Mouse (Mus musculus) bone marrow macrophage, adult 2 months (primary cell): ENCODE results near the gene Trp53. TPM values are rescaled to one million over a fixed set of nuclear protein-coding genes. Genes with fewer than 3 reads are reported as not detected.
"Not testable (repeated sequence)": the region's sequence is repeated elsewhere in the genome, so short reads cannot be mapped to it uniquely, and the experiment has no call there.

ENCODE experiments used
- H3K27ac ChIP-seq: 2 replicates; pipeline ENCODE4 v1.5.1; 2012; ENCODE audit warnings: low read depth, low read length; ENCODE audit not compliant: insufficient read depth
- H3K4me1 ChIP-seq: 2 replicates; pipeline ENCODE4 v1.6.1; 2012; ENCODE audit warnings: low read length; ENCODE audit not compliant: control insufficient read depth, insufficient read depth
- H3K4me3 ChIP-seq: 2 replicates; pipeline ENCODE4 v1.5.1; 2012; ENCODE audit warnings: mild to moderate bottlenecking, low read length, moderate library complexity; ENCODE audit not compliant: insufficient read depth
- CTCF ChIP-seq: IDR thresholded peaks from 2 replicates; pipeline ENCODE4 v1.5.1; 2012; ENCODE audit warnings: low read depth, mild to moderate bottlenecking, low read length, moderate library complexity
- POLR2A ChIP-seq: IDR thresholded peaks from 2 replicates; pipeline ENCODE4 v1.6.1; 2012; ENCODE audit warnings: mild to moderate bottlenecking, low read depth, low read length, borderline replicate concordance
- polyA plus RNA-seq: library from polyadenylated mRNA; stranded (reverse); fragments of >200 nt; gene quantifications from 2 replicates; pipeline ENCODE4 v1.2.4, GENCODE M21; 2012; ENCODE audit not compliant: missing spikeins, insufficient read depth, insufficient read length

Trp53 gene
- polyA plus RNA-seq, 1 experiment = 79.7 TPM

GRCm38 (mm10) chr11:69621571-69622268 lies 41.6 kb downstream of the Trp53 start, which contains the start of gene Sat2:
Sat2 (plus strand) TSS chr11:69622024.
- no peak within 1 kb of the TSS for H3K27ac ChIP-seq
- peaks cover 3% of the 10 kb centered on the region for H3K4me1 ChIP-seq
- no peak for TF ChIP-seq CTCF
- no peak for TF ChIP-seq POLR2A
- peak within 1 kb of the TSS; percentile 65 for H3K4me3 ChIP-seq

GRCm38 (mm10) chr11:69622406-69622805 lies 42.2 kb downstream of the Trp53 start:
- H3K27ac ChIP-seq = no peak overlapping the region
- no peak for TF ChIP-seq CTCF
- TF ChIP-seq POLR2A = no peak
- H3K4me3 ChIP-seq = peak overlapping the region; percentile 65
- peaks cover 3% of the 10 kb centered on the region for H3K4me1 ChIP-seq

- TF ChIP-seq POLR2A (no peak), CTCF (no peak)
- H3K4me3 ChIP-seq = no peak overlapping the region
- H3K27ac ChIP-seq = no peak overlapping the region
- H3K4me1 ChIP-seq = peaks cover 3% of the 10 kb centered on the region
These were observed 42.8 kb downstream of the Trp53 start for GRCm38 (mm10) chr11:69623006-69623405.

GRCm38 (mm10) chr11:69624339-69624738 lies 44.2 kb downstream of the Trp53 start:
- H3K4me3 ChIP-seq, H3K4me1 ChIP-seq, H3K27ac ChIP-seq: not testable (repeated sequence)

- no peak overlapping the region for H3K4me3 ChIP-seq
- TF ChIP-seq CTCF (peak; percentile 93), POLR2A (no peak)
- peaks cover 11% of the 10 kb centered on the region for H3K4me1 ChIP-seq
- H3K27ac ChIP-seq = no peak overlapping the region
These were observed 48.1 kb downstream of the Trp53 start for GRCm38 (mm10) chr11:69628286-69628685.

GRCm38 (mm10) chr11:69629802-69630201 lies 49.6 kb downstream of the Trp53 start:
- no peak overlapping the region for H3K4me3 ChIP-seq
- no peak for TF ChIP-seq CTCF
- no peak for TF ChIP-seq POLR2A
- H3K27ac ChIP-seq = no peak overlapping the region
- H3K4me1 ChIP-seq = peaks cover 13% of the 10 kb centered on the region

GRCm38 (mm10) chr11:69632284-69633089 lies 52.3 kb downstream of the Trp53 start, which contains the start of gene Fxr2:
Fxr2 (plus strand) TSS chr11:69632990.
- Histone ChIP-seq H3K27ac (peak within 1 kb of the TSS; percentile 67), H3K4me1 (peaks cover 16% of the 10 kb centered on the region), H3K4me3 (peak within 1 kb of the TSS; percentile 74)
- TF ChIP-seq CTCF (no peak), POLR2A (no peak)

- peaks cover 16% of the 10 kb centered on the region for H3K4me1 ChIP-seq
- TF ChIP-seq CTCF (no peak), POLR2A (no peak)
These were observed 53.1 kb downstream of the Trp53 start for GRCm38 (mm10) chr11:69633128-69633866.

GRCm38 (mm10) chr11:69635471-69635870 lies 55.3 kb downstream of the Trp53 start:
- peaks cover 11% of the 10 kb centered on the region for H3K4me1 ChIP-seq
- H3K27ac ChIP-seq = no peak overlapping the region
- TF ChIP-seq CTCF (no peak), POLR2A (no peak)
- no peak overlapping the region for H3K4me3 ChIP-seq

More at GRCm38 (mm10) chr11:69633128-69633866, 53.1 kb downstream of the Trp53 start:
- Histone ChIP-seq H3K27ac (peak overlapping the region; percentile 61), H3K4me3 (peak overlapping the region; percentile 74)

Other genes starting within 250 kb of the Trp53 start
- gene Rnf227, start 239.9 kb upstream of the Trp53 start, polyA plus RNA-seq = 4.6 and 4.8 TPM in 2 replicates
- gene Chd3, start 211.0 kb upstream of the Trp53 start, polyA plus RNA-seq = 134 and 137 TPM in 2 replicates
- gene Naa38, start 184.9 kb upstream of the Trp53 start, polyA plus RNA-seq = 69.8 and 73.7 TPM in 2 replicates
- 22.5 and 23.2 TPM in 2 replicates for gene Cyb5d1, start 184.7 kb upstream of the Trp53 start, polyA plus RNA-seq
- gene Tmem88, start 182.1 kb upstream of the Trp53 start, polyA plus RNA-seq = not detected in 2 replicates
- gene Kdm6b, start 166.7 kb upstream of the Trp53 start, polyA plus RNA-seq = 8.1 and 9.3 TPM in 2 replicates
- gene Dnah2, start 31.2 kb upstream of the Trp53 start, polyA plus RNA-seq = 0.72 and 0.76 TPM in 2 replicates
- 0.33 TPM in 1 of 2 replicates, not detected in the other for gene Efnb3, start 20.2 kb upstream of the Trp53 start, polyA plus RNA-seq
- 8.2 and 8.8 TPM in 2 replicates for gene Wrap53, start 104 bp upstream of the Trp53 start, polyA plus RNA-seq
- gene Atp1b2, start 25.6 kb downstream of the Trp53 start, polyA plus RNA-seq = not detected in 2 replicates
- gene Shbg, start 37.5 kb downstream of the Trp53 start, polyA plus RNA-seq = not detected in 2 replicates
- 2.5 and 4.3 TPM in 2 replicates for gene Sat2, start 41.7 kb downstream of the Trp53 start, polyA plus RNA-seq
- 54.1 and 64.6 TPM in 2 replicates for gene Fxr2, start 52.6 kb downstream of the Trp53 start, polyA plus RNA-seq
- not detected in 2 replicates for gene Sox15, start 75.0 kb downstream of the Trp53 start, polyA plus RNA-seq
- gene Mpdu1, start 82.3 kb downstream of the Trp53 start, polyA plus RNA-seq = 64.2 and 68.9 TPM in 2 replicates
- 1,401 and 1,598 TPM in 2 replicates for gene Cd68, start 85.8 kb downstream of the Trp53 start, polyA plus RNA-seq
- gene Eif4a1, start 92.1 kb downstream of the Trp53 start, polyA plus RNA-seq = 303 and 319 TPM in 2 replicates
- 120 and 131 TPM in 2 replicates for gene Senp3, start 101.7 kb downstream of the Trp53 start, polyA plus RNA-seq
- 20.8 and 23.9 TPM in 2 replicates for gene Tnfsf13, start 105.4 kb downstream of the Trp53 start, polyA plus RNA-seq
- 97.6 and 101 TPM in 2 replicates for gene Tnfsf12, start 115.5 kb downstream of the Trp53 start, polyA plus RNA-seq
- gene Tnfsfm13, start 115.7 kb downstream of the Trp53 start, polyA plus RNA-seq = 43.9 and 59.4 TPM in 2 replicates
- 46.5 and 69.7 TPM in 2 replicates for gene Polr2a, start 178.3 kb downstream of the Trp53 start, polyA plus RNA-seq
- not detected in 2 replicates for gene Slc35g3, start 181.6 kb downstream of the Trp53 start, polyA plus RNA-seq
- 28.8 and 38.2 TPM in 2 replicates for gene Zbtb4, start 185.6 kb downstream of the Trp53 start, polyA plus RNA-seq
- gene Chrnb1, start 215.6 kb downstream of the Trp53 start, polyA plus RNA-seq = 1.0 and 1.8 TPM in 2 replicates
- 27.9 and 29.7 TPM in 2 replicates for gene Fgf11, start 221.5 kb downstream of the Trp53 start, polyA plus RNA-seq
- gene Tmem102, start 225.3 kb downstream of the Trp53 start, polyA plus RNA-seq = not detected in 2 replicates
- gene Gm39566, start 234.9 kb downstream of the Trp53 start, polyA plus RNA-seq = not detected in 2 replicates
- not detected in 2 replicates for gene Spem2, start 238.1 kb downstream of the Trp53 start, polyA plus RNA-seq
- gene Spem1, start 241.8 kb downstream of the Trp53 start, polyA plus RNA-seq = not detected in 2 replicates